Mouse (Mus musculus) neural tube, embryonic 11.5 days (tissue): Measurements from ENCODE around the gene Trmt44. TPM values are rescaled to one million over a fixed set of nuclear protein-coding genes. Genes with fewer than 3 reads are reported as not detected.
"Not testable (repeated sequence)": the region's sequence is repeated elsewhere in the genome, so short reads cannot be mapped to it uniquely, and the experiment has no call there.

Experiments used
- ATAC-seq: fragments of 200-750 bp; cut with Nextera tagmentation; 2 replicates; pipeline ENCODE4 v1.8.0; 2017; ENCODE audit warnings: moderate number of reproducible peaks, mild to moderate bottlenecking, moderate TSS enrichment, moderate library complexity; ENCODE audit not compliant: insufficient read depth, low FRiP score, low TSS enrichment
- DNase-seq: peaks from one replicate; pipeline ENCODE4 v3.0.0-alpha.2; 2015; ENCODE audit warnings: low spot score
- H3K27ac ChIP-seq: fragments of 300-500 bp; sonication (generic); 2 replicates; pipeline ENCODE4 v1.5.1; 2014; ENCODE audit warnings: low read depth, mild to moderate bottlenecking, low read length
- H3K27me3 ChIP-seq: fragments of 300-500 bp; sonication (generic); 2 replicates; pipeline ENCODE4 v1.6.1; 2014; ENCODE audit warnings: mild to moderate bottlenecking, low read length, mixed read lengths; ENCODE audit not compliant: control insufficient read depth, insufficient read depth
- H3K36me3 ChIP-seq: fragments of 300-500 bp; sonication (generic); 2 replicates; pipeline ENCODE4 v1.6.1; 2014; ENCODE audit warnings: mild to moderate bottlenecking, low read length, moderate library complexity, mixed read lengths; ENCODE audit not compliant: control insufficient read depth, insufficient read depth
- H3K4me1 ChIP-seq: fragments of 300-500 bp; sonication (generic); 2 replicates; pipeline ENCODE4 v1.6.1; 2014; ENCODE audit warnings: low read length, mixed read lengths; ENCODE audit not compliant: control insufficient read depth, insufficient read depth
- H3K4me2 ChIP-seq: fragments of 300-500 bp; sonication (generic); 2 replicates; pipeline ENCODE4 v1.6.1; 2014; ENCODE audit warnings: low read depth, mild to moderate bottlenecking, moderate library complexity
- H3K4me3 ChIP-seq: fragments of 300-500 bp; sonication (generic); 2 replicates; pipeline ENCODE4 v1.5.1; 2014; ENCODE audit warnings: low read depth, low read length
- H3K9ac ChIP-seq: fragments of 300-500 bp; sonication (generic); 2 replicates; pipeline ENCODE4 v1.6.1; 2014; ENCODE audit warnings: mild to moderate bottlenecking, low read length
- H3K9me3 ChIP-seq: fragments of 300-500 bp; sonication (generic); 2 replicates; pipeline ENCODE4 v1.6.1; 2016; ENCODE audit warnings: low read length; ENCODE audit not compliant: control insufficient read depth
- WGBS: fragments of 180-500 bp; shearing (Covaris S2); extraction: QIAGEN DNeasy Blood & Tissue Kit; methylation state at CpG from one replicate; pipeline ENCODE4 v1.1.7; 2014; 5-methylcytosine and 5-hydroxymethylcytosine counted together
- polyA plus RNA-seq: library from polyadenylated mRNA; unstranded; fragments of >200 nt; fragmentation: Nextera tagmentation; extraction: Ambion mirVana; gene quantifications from 2 replicates; pipeline ENCODE4 v1.2.1, GENCODE M21; 2014

The Trmt44 gene
- polyA plus RNA-seq, 1 experiment from 2014 or later = 10.2 TPM

DNA sequence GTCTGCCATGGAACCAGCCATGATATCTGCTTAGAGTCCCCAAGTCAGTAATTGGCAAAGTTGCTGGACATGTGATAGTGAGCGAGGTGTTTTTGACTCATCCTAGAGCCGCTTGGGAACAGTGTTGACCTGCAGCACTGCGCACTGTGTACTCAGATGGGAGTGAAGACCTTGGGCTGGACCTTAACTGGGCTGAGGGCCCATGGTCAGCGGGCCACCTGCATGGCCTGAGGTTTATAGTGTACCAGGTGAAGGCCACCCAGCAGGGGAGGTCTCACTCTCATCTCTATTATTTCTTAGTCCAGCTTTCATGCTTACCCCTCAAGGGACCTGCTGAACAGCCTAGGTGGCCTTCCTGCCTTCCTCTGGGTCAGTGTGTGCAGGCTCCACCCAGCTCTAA is 19.9 kb upstream of the Trmt44 start:
- 95% methylated on average over 4 of the region's 4 CpGs for WGBS
- Histone ChIP-seq H3K27ac (no peak overlapping the region), H3K9me3 (no peaks in the 10 kb centered on the region), H3K4me1 (no peaks in the 10 kb centered on the region), H3K4me3 (no peak overlapping the region), H3K36me3 (peaks cover 12% of the 10 kb centered on the region; the same call in 1 of the 2 replicates), H3K27me3 (no peaks in the 10 kb centered on the region), H3K4me2 (no peak overlapping the region), H3K9ac (no peak overlapping the region)
- ATAC-seq (no peak), DNase-seq (no peak)

DNA sequence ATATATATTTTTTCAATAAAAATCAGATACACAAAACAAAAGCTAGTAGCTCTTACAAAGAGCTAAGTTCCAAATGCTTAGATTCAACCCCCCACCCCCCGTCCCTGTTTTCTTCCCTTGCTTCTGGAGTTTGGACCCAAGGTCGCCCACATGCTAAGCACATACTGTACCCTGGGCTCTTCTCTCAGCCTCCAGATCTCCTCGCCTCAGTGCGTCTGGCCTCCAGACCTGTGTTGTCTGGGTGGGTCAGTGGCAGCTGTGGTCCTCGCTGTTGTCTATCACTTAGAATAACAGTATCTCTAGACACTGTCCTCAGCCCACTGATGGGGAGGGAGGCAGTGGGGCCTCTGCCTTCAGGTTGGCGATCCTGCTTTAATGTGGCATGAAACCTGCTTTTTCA is 18.4 kb upstream of the Trmt44 start:
- Histone ChIP-seq H3K4me3 (no peak overlapping the region), H3K27ac (no peak overlapping the region), H3K27me3 (no peaks in the 10 kb centered on the region), H3K9ac (no peak overlapping the region), H3K36me3 (peaks cover 13% of the 10 kb centered on the region), H3K4me1 (no peaks in the 10 kb centered on the region), H3K9me3 (no peaks in the 10 kb centered on the region), H3K4me2 (no peak overlapping the region)
- ATAC-seq (no peak), DNase-seq (no peak)
- WGBS = 80% methylated on average over 6 of the region's 6 CpGs

DNA sequence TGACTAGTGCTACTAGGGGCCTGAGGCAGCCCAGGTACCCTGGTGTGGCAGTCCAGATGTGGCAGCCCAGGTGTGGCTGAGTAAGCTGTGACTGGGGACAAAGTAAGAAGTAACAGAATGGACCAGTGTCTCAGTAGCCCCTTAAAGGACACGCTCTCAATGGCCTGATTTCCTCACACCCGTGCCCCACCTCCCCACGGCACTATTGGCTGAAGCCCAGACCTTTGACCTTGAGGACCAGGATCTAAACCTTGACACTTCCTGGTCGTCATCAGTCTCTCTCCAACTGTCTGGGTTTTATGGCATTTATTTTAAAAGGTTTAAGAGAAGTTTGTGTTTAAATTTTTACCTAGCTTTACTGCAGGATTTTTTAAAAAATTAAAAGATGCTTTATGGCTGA is 18.0 kb upstream of the Trmt44 start:
- H3K9ac ChIP-seq = no peak overlapping the region
- H3K4me1 ChIP-seq = no peaks in the 10 kb centered on the region
- ATAC-seq (no peak), DNase-seq (no peak)
- H3K4me3 ChIP-seq = no peak overlapping the region
- peaks cover 13% of the 10 kb centered on the region for H3K36me3 ChIP-seq
- H3K27ac ChIP-seq = no peak overlapping the region
- H3K4me2 ChIP-seq = no peak overlapping the region
- no peaks in the 10 kb centered on the region for H3K27me3 ChIP-seq
- WGBS = 72% methylated on average over 4 of the region's 4 CpGs
- H3K9me3 ChIP-seq = no peaks in the 10 kb centered on the region

DNA sequence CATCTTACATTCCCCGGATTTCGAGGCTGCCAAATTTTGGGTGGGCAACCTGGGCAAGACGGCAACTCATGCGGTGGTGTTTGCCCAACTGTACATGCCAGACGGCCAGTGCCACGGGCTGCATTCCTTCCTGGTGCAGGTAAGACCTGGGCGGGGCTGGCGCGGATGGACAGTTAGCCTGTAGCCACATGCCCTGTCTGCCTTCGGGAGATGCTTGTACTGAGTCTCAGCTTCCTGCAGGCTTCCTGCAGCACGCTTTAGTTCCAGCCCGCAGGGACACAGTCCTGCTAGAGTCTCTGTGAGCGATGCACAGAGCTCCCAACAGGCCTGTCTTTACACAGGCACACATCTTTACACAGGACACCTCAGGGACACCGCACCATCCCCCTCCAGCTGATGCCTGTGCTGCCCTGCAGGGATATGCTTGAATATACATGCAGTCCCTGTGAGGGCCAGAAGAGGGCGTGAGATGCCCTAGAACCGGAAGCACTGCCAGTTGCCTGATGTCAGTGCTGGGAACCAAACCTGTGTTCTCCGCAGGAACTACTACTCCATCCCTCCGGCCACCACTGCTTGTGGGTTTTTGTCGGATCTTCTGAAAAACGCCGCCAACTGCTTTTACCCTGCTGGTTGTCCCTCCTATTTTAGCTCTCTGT is 17.3 kb upstream of the Trmt44 start:
- ATAC-seq (no peak), DNase-seq (no peak)
- H3K4me1 ChIP-seq = no peaks in the 10 kb centered on the region
- no peaks in the 10 kb centered on the region for H3K27me3 ChIP-seq
- whole genome bisulfite sequencing = 83% methylated on average over 21 of the region's 21 CpGs
- H3K4me3 ChIP-seq = no peak overlapping the region
- H3K36me3 ChIP-seq = peaks cover 13% of the 10 kb centered on the region
- no peaks in the 10 kb centered on the region for H3K9me3 ChIP-seq
- H3K4me2 ChIP-seq = no peak overlapping the region
- no peak overlapping the region for H3K27ac ChIP-seq
- no peak overlapping the region for H3K9ac ChIP-seq

DNA sequence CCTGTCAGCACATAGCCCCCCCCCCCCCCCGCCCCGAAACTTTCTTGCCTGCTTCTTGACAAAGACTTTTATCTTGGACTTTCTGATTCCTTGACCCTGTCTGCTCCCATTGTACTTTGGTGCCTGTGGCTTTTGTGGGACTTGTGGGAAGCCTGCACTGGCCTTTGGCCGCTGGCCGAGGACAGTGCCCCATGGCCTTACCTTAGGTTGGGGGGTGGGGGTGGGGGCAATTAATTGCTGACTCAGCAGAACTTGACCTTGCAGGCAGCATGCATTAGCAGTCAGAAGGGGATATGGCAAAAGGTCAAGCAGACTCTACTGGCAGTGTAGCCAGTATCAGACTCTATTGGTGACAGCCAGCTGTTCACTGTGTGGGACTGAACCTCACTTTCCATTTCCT is 16.6 kb upstream of the Trmt44 start:
- peaks cover 13% of the 10 kb centered on the region for H3K36me3 ChIP-seq
- no peaks in the 10 kb centered on the region for H3K27me3 ChIP-seq
- H3K4me1 ChIP-seq = no peaks in the 10 kb centered on the region
- H3K9ac ChIP-seq = no peak overlapping the region
- no peak overlapping the region for H3K4me3 ChIP-seq
- H3K9me3 ChIP-seq = no peaks in the 10 kb centered on the region
- no peak overlapping the region for H3K27ac ChIP-seq
- ATAC-seq = no peak
- WGBS = 95% methylated on average over 4 of the region's 4 CpGs
- H3K4me2 ChIP-seq = no peak overlapping the region
- no peak for DNase-seq

DNA sequence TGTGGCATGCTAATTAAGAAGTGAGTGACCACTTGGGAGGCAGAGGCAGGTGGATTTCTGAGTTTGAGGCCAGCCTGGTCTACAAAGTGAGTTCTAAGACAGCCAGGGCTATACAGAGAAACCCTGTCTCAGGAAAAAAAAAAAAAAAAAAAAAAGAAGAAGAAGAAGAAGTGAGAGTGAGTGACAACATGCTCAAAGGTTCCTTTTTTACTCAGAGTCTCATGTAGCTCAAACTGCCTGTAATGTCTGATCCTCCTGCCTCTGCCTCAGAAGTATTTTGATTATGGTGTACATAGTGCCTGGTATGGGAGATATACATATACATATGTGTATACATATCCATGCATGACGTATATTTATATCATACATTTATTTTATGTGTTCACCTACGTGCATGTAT is 9.4 kb upstream of the Trmt44 start:
- H3K4me1 ChIP-seq, H3K9ac ChIP-seq, H3K9me3 ChIP-seq, H3K27ac ChIP-seq, DNase-seq, H3K4me3 ChIP-seq, ATAC-seq, H3K36me3 ChIP-seq, H3K27me3 ChIP-seq, H3K4me2 ChIP-seq: not testable (repeated sequence)
- 84% methylated on average over 2 of the region's 2 CpGs for WGBS

DNA sequence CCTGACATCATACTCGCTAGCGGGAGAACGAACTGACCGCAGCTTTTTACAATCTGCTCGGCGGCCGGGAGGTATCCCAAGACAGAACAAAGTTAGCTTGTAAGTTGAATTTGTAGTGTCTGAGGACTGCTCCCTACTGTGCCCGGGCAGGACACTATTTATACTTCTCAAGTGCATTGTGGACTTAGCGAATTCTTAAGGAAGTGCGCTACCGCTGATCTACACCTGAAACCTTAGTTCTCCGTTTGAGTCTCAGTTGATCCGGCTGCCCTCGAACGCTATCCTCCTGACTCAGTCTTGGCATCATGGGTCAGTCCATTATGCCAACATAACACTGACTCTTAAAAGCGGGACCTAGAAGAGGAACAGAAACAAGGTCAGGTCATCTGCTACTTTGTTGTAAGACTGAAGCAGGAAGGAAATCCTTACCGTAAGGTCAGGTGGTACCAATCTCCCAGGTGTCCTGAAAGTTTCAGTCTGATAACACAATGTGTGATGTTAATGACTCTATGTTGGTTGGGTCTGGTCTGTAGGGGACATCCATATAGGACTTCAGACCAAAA is 8.4 kb upstream of the Trmt44 start:
- H3K36me3 ChIP-seq = no peaks in the 10 kb centered on the region
- H3K4me2 ChIP-seq = peak overlapping the region; percentile 75
- ATAC-seq = no peak; the same call in 1 of the 2 replicates
- peak overlapping the region; percentile 68 for H3K9ac ChIP-seq
- no peak for DNase-seq
- H3K4me3 ChIP-seq = peak overlapping the region; percentile 59
- WGBS = 6% methylated on average over 17 of the region's 17 CpGs
- H3K9me3 ChIP-seq = no peaks in the 10 kb centered on the region
- H3K27ac ChIP-seq = no peak overlapping the region
- H3K4me1 ChIP-seq = peaks cover 7% of the 10 kb centered on the region
- H3K27me3 ChIP-seq = no peaks in the 10 kb centered on the region

DNA sequence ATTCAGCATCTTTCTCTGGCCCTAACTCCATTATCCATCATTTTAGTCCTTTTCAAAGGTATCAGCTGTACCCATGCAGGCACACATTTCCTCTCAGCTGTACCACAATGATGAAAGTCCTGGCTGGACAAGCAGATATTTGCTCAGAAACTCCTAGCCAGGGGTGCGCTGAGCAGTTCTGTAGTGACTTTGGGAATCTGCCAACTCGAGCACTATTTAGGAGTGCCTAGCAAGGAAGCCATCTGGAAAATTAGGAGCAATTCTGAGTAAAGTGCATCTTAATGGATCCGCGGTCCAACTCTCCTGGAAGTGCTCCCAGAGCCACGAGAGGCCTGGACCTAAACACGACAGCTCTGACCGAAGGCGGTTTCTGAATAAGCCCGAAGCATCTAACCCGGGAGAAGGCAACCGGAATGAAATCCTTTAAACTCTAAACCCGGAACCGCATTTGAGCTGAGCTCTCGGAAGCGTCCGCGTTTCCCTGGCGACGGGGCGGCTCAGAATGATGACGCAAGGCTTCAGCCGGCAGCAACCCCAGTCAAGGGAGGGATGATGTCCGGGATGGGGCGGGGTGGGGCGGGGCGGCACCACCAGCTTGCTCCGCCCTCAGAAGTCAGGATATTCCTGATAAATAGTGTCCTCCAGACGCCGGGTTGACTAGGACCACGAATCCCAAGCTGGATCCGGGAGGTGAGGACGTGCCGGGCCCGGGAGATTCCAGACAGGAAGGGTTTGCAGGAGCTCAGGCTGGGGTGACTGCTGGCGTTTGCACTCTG is 7.8 kb upstream of the Trmt44 start, which contains the start of gene Acox3:
Acox3 (plus strand) TSS at position 596 of the 776 bp plus-strand sequence.
- H3K27me3 ChIP-seq = no peaks in the 10 kb centered on the region
- peak; percentile 97 for DNase-seq
- ATAC-seq = peak; percentile 90
- peak within 1 kb of the TSS; percentile 75 for H3K4me2 ChIP-seq
- no peaks in the 10 kb centered on the region for H3K36me3 ChIP-seq
- peak within 1 kb of the TSS; percentile 68 for H3K9ac ChIP-seq
- H3K4me3 ChIP-seq = peak within 1 kb of the TSS; percentile 59
- H3K9me3 ChIP-seq = no peaks in the 10 kb centered on the region
- H3K4me1 ChIP-seq = peaks cover 7% of the 10 kb centered on the region
- no peak within 1 kb of the TSS for H3K27ac ChIP-seq
- under 1% methylated on average over 35 of the region's 35 CpGs for whole genome bisulfite sequencing
